Mouse (Mus musculus): ENCODE results near the gene Tom1l2.

The Tom1l2 gene

DNA sequence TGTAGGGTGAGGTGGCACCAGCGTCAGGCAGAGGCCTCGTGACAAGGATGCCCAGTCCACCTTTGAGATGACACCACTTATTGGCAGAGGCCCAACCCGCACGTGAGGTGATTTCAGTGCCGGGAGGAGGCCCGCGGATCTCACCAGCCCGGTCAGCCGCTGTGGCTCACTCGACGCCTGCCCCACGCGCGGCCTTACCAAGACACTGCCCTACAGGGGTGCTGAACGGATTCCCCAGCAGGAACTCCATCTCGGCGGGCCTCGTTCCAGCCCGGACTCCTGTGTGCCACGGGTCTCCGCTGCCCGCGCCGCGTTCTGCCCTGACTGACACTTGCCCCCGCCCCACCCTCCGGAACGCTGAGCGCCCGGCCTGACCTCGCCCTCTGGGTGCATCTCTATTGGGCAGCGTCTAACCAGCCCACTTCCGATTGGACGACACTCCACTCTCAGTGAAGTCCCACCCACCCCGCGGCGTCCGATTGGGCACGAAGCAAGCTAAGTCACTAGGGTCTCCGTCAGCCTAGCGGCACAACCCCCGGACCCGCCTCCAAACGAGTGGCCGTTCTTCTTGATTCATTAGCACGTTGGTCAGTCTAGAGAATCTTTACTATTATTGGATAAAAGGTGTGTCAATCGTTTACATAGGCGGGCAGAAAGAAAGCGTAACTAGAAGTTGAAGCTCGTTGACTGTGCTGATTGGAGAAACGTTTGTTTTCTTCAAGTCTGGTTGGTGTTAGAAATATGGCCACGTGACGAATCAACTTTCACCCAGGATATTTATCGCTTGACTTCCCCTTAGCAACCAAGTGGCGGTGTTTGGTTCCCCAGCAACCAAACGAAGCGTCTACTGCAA lies at the start of gene Tom1l2, which contains the start of gene Drc3:
Gene Tom1l2, minus strand, starts transcription at position 347 of the 853 bp plus-strand sequence.
Gene Drc3, plus strand, starts transcription at position 771 of the 853 bp plus-strand sequence.
- in situ Hi-C loops (cut with MboI, MseI): loop anchor here (10.0 kb wide), 1 partner anchor 62 kb away; the partner anchor contains the start of genes Atpaf2 and Gid4

DNA sequence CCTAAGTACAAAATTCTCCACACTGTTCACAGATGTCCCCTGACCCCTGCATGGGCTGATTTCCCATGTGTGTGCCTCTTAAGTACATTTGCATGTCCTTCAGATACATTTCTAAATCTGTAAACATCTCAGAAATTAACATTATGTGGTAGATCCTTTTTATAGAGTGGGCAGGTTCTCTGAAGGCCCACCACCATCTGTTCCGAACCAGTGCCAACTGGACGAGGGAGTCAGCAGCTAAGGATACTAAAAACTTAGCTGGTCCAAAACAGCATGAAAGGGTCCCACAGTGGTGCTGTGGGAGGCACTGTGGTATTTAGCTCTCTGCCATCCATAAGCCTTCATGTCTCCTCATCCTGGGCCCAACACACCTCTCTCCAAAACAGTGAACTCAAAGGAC lies 44.5 kb upstream of the Tom1l2 start:
- in situ Hi-C loops (cut with MboI, MseI): no loop called here

DNA sequence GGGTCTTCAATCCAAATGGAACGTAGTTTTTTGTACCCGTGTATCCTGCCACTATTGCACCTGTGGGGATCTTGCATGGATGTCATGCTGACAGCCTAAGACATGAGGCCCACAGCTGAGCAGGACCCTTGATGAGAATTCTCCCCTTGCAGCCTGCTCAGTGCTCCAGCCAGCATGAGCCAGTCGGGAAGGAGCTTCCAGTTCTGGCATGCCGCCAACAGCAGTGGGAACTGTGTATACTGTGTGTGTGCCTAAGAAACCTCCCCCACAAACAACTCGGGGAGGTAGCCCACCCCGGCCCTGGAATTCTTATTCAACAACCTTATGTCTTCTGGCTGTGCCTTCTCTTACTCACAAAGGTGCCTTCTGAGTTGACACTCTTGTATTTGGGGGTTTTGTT lies 43.8 kb upstream of the Tom1l2 start:
- in situ Hi-C loops (cut with MboI, MseI): no loop called here

DNA sequence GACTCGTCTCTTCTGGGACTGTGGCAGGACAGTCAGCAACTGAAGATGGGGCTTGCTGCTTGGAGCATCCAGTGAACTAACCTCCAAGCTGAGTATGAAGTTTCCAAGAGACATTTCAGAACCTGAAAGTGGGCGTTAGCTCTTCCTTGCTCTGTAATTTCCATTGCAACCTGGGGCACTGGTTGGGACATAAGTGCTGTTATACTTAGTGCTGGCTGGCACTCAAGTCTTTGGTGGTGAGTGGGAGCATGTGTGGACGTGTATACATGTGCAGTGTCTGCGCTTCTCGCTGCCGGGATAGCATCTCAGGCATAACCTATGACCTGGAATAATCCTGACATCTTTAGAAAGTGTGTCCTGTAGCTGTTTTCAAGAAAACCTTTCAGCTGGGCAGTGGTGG lies 38.6 kb upstream of the Tom1l2 start:
- in situ Hi-C loops (cut with MboI, MseI): no loop called here

DNA sequence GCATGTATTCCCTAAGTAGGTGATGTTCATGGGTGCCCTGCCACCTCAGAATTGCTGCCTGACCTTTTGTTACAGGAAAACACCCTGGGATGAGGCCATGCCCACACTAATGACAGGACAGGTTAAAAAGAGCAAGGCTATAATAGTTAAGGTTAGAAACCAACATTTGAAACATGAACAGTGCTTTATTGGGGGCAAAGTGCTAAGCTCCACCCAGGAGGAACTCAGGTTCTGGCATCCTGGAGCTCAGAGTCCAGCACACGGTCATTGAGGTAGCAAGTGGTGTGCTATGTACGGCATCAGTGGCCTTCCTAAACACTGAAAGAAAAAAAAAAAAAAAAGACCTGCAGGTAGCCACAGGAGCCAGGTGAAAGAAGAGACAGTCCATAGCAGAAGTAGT lies 35.2 kb upstream of the Tom1l2 start:
- in situ Hi-C loops (cut with MboI, MseI): no loop called here

DNA sequence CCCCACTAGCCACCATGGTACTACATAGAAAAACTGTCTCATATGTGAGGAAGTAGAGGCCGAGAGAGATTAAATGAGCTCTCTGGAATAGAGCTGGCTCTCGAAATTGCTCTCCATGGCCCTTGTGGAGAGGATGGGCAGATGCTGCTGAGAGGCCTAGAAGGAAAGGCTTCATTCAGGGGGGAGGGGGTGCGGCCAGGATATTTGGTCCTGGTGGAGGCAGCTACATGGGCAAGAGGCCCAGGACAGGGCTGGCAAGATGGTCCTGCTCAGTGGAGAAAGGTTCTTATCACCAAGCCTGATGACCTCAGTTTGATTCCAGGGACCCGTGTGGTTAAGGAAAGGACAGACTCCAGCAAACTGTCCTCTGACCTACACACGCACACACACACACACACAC lies 33.2 kb upstream of the Tom1l2 start:
- in situ Hi-C loops (cut with MboI, MseI): no loop called here

DNA sequence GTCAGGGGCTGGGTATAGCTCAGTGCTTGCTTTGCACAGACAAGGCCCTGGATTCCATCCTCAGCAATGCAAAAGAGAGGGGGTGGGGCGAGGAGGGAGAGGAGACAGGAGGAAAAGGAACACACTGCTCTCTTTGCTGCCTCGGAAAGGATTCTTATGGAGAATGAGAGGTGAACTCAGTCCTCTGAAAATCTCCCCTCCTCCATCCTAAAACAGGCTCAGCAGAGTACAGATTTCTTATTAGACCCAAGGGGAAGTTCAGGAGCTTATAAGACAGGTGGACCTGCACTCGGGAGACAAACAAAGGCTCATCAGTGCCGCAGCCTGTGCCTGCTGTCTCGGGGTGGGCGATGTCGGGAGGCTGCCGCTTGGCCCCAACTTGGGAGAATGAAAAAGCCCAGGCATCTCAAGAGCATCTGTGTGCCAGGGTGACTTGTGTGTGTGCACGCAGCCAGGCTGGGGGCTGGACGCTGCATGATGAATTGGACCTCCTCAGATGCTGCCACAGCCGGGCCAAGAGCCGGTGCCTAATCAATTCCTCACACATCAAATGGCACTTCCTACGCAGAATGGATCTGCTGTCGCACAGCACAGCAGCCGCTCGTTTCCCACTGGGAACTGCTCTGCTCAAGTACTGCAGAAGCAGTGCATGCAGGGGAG lies 32.2 kb upstream of the Tom1l2 start:
- in situ Hi-C loops (cut with MboI, MseI): no loop called here

DNA sequence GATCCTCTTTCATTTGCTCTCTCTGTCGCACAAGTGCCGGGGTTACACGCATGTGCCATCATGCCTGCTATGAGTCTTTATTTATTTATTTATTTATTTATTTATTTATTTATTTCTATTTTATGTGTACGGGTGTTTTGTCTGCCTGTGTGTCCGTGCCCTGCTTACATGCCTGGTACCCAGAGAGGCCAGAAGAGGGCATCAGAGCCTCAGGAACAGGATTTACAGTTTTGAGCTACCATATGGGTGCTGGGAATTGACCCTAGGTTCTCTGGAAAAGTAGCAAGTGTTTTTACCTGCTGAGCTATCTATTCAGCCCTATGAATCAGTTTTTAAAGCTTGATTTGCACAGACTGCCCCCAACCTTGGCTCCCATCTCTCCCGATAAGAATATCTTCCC lies 30.8 kb upstream of the Tom1l2 start:
- in situ Hi-C loops (cut with MboI, MseI): no loop called here

DNA sequence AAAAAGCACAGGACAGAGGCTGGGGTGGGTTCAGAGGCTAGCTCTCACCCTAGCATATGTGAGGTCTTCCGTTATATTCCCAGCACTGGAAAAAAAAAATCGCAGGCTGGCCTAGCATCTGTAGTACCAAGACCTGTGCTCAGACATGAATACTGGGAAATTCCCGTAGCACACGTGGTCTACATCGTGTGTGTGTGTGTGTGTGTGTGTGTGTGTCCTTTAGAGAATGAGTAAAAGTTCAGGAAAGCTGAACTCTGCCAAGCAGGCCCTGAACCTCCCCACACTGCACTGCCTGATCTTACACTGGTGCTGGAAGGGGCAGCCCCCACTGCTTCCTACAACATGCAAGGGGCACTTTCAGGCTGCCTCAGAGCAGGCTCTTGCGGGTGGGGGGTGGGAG lies 21.8 kb upstream of the Tom1l2 start:
- in situ Hi-C loops (cut with MboI, MseI): no loop called here

DNA sequence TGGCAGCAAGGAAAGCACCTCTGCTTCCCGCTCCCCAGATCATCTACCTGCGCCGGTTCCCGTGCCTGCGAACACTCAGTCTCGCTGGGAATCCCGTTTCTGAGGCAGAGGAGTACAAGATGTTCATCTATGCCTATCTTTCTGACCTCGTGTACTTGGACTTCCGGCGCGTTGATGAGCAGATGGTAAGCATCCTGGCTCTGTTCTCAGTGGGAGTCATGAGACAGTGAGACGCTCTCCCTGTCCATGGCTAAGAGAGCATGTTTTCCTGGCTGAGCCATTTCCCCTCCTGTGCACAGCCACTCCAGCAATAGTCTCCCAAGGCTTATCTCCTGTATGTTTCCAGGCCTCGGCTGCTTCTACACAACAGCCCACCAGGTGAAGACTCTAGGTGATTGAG lies 17.7 kb upstream of the Tom1l2 start:
- in situ Hi-C loops (cut with MboI, MseI): no loop called here

DNA sequence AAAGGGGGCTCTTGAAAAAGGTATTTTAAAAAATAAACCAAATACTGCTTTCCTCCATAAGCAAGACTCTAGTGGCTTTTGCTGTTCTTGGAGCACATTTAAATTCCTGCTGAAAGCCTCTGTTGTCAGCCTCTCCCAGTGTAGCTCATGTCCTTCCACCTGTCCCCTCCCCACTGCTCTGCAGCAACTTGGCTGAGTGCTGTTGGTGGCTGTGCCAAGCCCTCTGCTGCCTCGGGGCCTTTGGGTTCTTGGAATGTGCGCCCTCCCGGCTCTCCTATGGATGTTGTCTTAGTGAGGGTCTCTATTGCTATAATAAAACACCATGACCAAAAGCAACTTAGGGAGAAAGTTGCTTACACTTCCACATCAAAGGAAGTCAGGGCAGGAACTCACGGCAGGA lies 16.7 kb upstream of the Tom1l2 start:
- in situ Hi-C loops (cut with MboI, MseI): no loop called here

DNA sequence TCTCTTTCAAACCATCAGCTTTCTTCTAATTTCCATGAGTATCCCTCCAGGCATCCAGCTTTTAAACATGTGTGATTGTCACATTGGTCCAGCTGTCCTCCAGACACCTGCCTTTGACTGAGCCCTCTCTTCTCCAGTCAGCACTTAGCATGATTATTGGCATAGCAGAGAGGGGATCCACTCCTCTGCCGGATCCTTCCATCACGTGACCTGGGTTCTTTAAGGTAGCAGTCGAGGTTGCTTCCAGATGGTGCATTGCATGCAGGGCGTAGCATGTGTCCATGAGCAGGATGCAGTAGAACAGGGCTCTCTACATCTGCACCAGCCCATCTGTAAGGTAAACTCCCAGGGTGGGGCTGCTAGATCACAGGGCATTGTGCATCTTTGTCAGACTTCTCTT lies 16.2 kb upstream of the Tom1l2 start:
- in situ Hi-C loops (cut with MboI, MseI): no loop called here

DNA sequence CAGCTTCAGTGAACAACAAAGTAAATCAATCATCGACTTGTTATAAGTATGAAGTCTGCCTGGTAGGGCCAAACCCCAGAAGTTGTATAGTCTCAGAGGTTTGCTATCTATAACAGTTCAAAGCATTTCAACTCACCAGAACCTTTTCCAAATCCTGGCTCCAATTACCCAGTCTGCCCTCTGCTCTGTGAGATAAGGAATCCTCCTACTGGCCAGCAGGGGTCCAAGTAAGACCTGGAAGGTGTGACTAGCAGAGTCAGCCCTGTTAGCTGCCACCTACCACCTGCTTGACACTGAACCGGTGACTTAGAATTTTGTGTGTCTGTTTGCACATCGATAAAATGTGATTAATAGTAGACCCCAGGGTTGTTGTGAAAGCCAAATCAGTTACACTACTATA lies 14.6 kb upstream of the Tom1l2 start:
- in situ Hi-C loops (cut with MboI, MseI): no loop called here

DNA sequence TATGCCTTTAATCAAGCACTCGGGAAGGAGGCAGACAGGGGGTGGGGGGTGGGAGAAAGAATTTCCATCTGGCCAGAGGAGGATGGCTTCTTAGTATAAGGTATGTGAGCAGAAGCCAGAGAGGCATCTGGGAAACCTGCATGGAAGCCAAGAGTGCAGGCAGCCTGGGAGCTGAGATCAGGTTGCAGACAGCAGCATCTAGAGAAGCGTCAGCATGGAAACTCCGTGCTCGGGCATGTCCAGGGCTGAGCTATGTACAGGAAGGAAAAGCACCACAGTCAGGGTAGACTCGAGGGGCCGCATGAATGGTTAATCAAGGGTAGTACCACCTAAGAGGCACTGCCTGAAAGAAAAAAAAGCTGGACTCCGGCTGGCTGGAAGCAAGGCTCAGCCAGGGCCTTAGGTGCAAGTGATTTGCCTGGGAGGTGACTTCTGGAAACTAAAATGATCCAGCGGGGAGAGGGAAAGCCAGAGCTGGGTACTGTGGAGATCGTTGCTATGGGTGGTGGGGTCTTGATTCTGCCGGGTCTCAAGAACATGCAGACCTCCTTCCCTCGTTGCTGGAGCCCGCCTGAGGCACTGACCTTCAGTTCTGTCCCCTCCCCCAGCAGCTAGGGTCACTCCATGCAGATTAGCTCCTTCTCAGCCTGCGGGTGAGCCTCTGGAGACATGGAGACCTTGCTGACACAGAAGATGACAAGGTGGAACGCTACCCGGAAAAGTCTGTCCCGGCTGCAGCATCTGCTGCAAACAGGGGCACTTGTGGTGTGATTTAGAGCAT lies 13.7 kb upstream of the Tom1l2 start:
- in situ Hi-C loops (cut with MboI, MseI): no loop called here

DNA sequence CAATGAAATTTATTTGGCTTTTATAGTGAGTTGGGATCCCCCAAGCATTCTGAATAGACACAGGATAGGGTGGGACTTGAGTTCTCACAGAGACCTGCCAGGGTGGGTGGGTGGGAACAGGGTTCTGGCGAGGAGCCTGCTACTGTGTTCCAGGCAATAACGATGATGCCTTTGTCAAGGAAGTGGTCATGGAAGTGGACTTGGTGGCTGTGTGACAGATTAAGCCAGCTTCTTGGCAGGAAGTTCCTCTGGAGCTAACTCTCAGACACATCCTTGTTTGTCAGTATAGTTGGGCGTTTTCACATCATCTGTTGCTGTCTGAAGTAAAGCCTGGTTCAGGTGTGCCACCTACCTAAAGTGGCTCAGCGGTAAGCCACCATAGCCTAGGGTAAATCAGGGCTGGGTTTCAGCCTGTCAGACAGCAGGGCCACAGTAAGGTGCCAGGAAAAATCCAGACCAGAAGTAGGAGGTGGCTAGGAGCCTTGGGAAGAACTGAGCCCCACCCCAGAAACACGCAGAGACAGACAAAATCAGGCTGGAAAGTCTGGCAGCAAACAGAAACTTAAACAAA lies 8.0 kb upstream of the Tom1l2 start:
- in situ Hi-C loops (cut with MboI, MseI): no loop called here

DNA sequence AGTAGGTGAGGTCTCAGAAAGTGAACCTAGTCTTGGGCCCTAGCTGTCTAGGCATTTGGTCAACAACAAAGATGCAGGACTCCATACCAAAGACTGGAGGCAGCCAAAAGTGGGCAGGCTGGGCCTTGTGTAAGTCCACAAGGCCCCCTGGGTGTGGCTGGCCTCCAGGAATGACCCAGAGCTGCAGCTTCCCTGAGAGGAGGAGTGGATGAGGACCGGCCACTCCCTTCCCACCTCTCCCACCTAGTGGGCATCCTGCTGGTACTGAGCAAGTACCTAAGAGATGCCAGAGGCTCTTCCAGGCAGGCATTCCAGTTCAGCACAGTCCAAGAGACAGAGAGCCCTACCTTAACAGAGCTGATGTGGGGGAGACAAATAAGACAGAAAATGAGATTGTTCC lies 7.2 kb upstream of the Tom1l2 start:
- in situ Hi-C loops (cut with MboI, MseI): loop anchor here (10.0 kb wide), 1 partner anchor 55 kb away; the partner anchor contains the start of genes Atpaf2 and Gid4

DNA sequence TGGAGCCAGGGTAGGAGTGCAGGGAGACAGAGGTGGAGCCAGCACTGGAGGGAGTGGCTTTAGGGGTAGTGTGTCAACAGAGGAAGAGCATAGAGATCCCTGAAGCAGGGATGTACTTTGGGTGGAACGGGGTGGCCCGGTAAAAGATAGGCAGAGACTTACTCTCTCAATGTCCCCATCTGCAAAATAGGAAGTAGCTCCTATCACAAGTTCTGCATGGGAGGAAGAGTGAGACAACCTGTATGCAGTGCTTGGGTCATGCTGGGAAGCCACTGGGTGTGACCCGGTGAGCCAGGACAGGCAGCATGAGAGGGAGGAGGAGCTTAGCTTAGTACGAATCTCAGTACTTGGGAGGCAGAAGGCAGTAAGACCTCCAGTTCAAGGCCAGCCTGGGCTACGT lies 6.4 kb upstream of the Tom1l2 start:
- in situ Hi-C loops (cut with MboI, MseI): loop anchor here (10.0 kb wide), 1 partner anchor 56 kb away; the partner anchor contains the start of genes Atpaf2 and Gid4

DNA sequence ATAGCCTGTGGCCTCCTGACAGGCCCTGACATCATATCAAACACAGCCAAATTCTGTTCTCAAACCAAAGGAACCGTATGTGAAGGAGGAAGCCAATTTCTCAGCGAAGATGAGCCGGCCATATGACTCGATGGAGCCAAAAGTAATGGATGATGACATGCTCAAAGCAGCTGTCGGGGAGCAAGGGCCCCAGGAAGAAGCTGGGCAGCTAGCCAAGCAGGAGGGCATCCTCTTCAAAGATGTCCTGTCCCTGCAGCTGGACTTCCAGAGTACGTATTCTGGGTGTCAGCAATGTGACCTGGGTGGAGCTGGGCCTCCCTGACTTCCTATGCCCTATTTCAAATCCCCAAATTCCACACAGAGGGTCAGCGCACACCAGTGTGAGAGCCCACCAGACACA lies 5.8 kb upstream of the Tom1l2 start:
- in situ Hi-C loops (cut with MboI, MseI): loop anchor here (10.0 kb wide), 1 partner anchor 56 kb away; the partner anchor contains the start of genes Atpaf2 and Gid4

DNA sequence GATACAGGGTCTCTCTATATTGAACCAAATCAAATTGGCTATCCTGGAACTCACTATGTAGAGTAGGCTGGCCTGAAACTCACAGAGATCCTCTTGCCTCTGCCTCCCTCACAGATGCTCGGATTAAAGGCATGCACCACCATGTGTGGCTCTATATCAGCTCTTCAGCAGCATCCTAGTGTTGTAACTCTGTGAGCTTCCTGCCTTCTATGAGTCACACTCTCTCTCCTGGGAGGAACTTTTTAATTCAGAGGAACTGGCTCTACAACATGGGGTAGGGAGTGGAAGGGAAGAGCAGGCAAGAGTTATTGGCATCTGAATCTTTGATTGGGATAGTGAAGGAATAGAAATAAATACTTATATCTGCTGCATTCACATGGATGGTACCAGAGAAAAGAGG lies 4.4 kb upstream of the Tom1l2 start:
- in situ Hi-C loops (cut with MboI, MseI): loop anchor here (10.0 kb wide), 1 partner anchor 58 kb away; the partner anchor contains the start of genes Atpaf2 and Gid4

DNA sequence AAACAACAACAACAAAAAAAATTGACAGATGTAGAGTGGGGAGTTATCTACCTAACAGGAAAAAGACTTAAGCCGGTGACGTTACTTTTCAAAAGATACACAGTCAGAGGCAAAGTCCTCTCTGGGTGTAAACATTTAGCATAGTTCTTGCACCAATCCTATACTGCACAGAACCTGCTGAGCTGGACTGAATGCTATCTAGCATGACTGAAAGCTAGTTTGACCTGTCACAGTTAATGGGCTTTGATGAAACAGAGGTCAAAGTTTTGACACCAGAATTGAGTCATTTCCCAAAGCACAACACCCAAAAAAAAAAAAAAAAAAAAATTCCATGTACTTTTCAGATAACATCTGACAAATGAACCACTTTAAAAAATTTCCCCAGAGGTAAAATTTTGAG lies 3.2 kb upstream of the Tom1l2 start:
- in situ Hi-C loops (cut with MboI, MseI): loop anchor here (10.0 kb wide), 1 partner anchor 59 kb away; the partner anchor contains the start of genes Atpaf2 and Gid4

DNA sequence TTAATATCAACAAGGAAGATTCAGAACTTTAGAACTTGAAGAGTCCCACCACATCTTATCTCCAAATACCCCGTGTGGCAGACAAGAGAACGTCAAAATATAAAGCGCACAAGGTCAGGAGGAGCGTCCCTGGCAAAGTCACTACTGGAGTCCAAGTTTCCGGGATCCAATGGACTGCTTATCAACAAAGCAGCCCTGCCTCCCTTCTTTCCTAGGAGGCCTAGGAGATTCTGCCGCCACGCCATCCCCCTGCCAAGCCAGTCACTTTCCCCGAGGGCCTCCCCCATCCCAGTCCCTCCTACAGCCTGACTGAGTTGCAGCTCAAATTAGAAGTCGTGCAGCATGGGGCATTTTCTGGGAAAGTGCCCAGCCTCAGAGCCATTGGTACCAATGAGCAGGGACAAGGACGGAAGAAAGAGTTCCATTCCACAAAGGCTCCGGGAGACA lies 757 bp downstream of the Tom1l2 start:
- in situ Hi-C loops (cut with MboI, MseI): loop anchor here (10.0 kb wide), 1 partner anchor 63 kb away; the partner anchor contains the start of genes Atpaf2 and Gid4

Measured in T-helper 2 cell (primary cell).